In the genomic region with DNA sequence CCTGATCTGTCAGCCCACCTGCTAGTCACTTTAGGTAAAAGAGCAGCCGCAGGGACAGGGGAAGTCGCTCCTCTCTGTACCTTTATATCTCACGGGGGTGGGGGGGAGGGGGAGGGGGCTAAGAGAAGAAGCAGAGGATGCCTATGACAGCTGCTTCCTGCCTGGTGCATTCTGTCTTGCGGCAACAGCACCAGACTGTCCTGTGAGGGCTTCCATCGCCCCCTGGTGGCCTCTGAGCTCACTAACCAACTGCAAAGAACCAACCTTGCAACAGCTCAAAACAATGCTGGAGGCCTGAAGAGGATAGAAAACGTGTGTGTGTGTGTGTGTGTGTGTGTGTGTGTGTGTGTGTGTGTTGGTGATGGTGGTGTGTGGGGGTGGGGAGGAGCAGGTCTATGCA, we compare ENCODE assay signal across 7 mouse cellular contexts. TPM values are rescaled to one million over a fixed set of nuclear protein-coding genes. Genes with fewer than 3 reads are reported as not detected.
A peak's percentile ranks its signal among the peaks of the same experiment; 100 is the strongest.
DNase-seq lines count a peak whose midpoint lies in the region; ATAC-seq and TF ChIP-seq lines count a peak whose summit lies in the region.

No protein-coding gene starts in this region.

- no peak for TF ChIP-seq POLR2A in small intestine, adult 2 months (IDR thresholded peaks at IDR 0.05; ENCODE audit: low read depth, low read length)

- no peak overlapping the region for H3K9ac ChIP-seq in intestine, embryonic 16.5 days (ENCODE audit: low read depth, low read length)
- no peak overlapping the region for H3K9ac ChIP-seq in midbrain, embryonic 14.5 days (replicated peaks; ENCODE audit: low read length)

- intact Hi-C loops in left cerebral cortex, postnatal 4 days (cut with DNase I), result no loop called here

- 7% methylated on average over 6 of the region's 6 CpGs for WGBS in intestine, embryonic 16.5 days
- 19% methylated on average over 6 of the region's 6 CpGs for WGBS in midbrain, embryonic 14.5 days
- 12% methylated on average over 6 of the region's 6 CpGs for WGBS in small intestine, adult 2 months

- peak; percentile 51 for TF ChIP-seq CTCF in small intestine, adult 2 months (IDR thresholded peaks at IDR 0.05; ENCODE audit: extremely low read depth, insufficient read length, insufficient replicate concordance, low read depth, low read length)

- no peak overlapping the region for H3K4me3 ChIP-seq in intestine, embryonic 16.5 days (ENCODE audit: low read length)
- no peak overlapping the region for H3K4me3 ChIP-seq in midbrain, embryonic 14.5 days (replicated peaks; ENCODE audit: low read depth, low read length)
- no peak overlapping the region for H3K4me3 ChIP-seq in small intestine, adult 2 months (ENCODE audit: low read depth, low read length)

- H3K4me1 ChIP-seq in intestine, embryonic 16.5 days (ENCODE audit: control insufficient read depth, insufficient read depth, low read length), result no peaks in the 10 kb centered on the region
- no peaks in the 10 kb centered on the region for H3K4me1 ChIP-seq in midbrain, embryonic 14.5 days (ENCODE audit: control insufficient read depth, insufficient read depth, low read length)
- no peaks in the 10 kb centered on the region for H3K4me1 ChIP-seq in small intestine, adult 2 months (ENCODE audit: control insufficient read depth, insufficient read depth, insufficient read length, low read length)

- H3K27me3 ChIP-seq in intestine, embryonic 16.5 days (replicated peaks; ENCODE audit: control insufficient read depth, insufficient read depth, low read length), result no peaks in the 10 kb centered on the region
- no peaks in the 10 kb centered on the region for H3K27me3 ChIP-seq in midbrain, embryonic 14.5 days (ENCODE audit: control insufficient read depth, insufficient read depth, low read length)
- H3K27me3 ChIP-seq in small intestine, adult 2 months (ENCODE audit: control insufficient read depth, insufficient read depth, low read length), result no peaks in the 10 kb centered on the region

- H3K4me2 ChIP-seq in intestine, embryonic 16.5 days (ENCODE audit: low read depth, low read length), result no peak overlapping the region
- H3K4me2 ChIP-seq in midbrain, embryonic 14.5 days (ENCODE audit: low read length), result no peak overlapping the region

- ATAC-seq in common myeloid progenitor, adult 5-6 weeks (replicated peaks; ENCODE audit: low read depth, poor library complexity, severe bottlenecking), result peak; percentile 82
- peak; percentile 87 for ATAC-seq in intestine, embryonic 16.5 days
- ATAC-seq in midbrain, embryonic 14.5 days (ENCODE audit: low FRiP score, low TSS enrichment), result peak; percentile 69

- peak; percentile 71 to 85 for DNase-seq in adrenal gland, adult (ENCODE audit: inconsistent age in 2 of 2, low spot score in 1 of 2)
- peak; percentile 78 for DNase-seq in gastrocnemius, postnatal 10 days
- peak; percentile 84 for DNase-seq in left cerebral cortex, postnatal 4 days
- DNase-seq in midbrain, embryonic 14.5 days, result peak; percentile 89

- no peaks in the 10 kb centered on the region for H3K36me3 ChIP-seq in intestine, embryonic 16.5 days (ENCODE audit: control insufficient read depth, insufficient read depth, low read length)
- peaks cover 87% of the 10 kb centered on the region for H3K36me3 ChIP-seq in midbrain, embryonic 14.5 days (ENCODE audit: control insufficient read depth, insufficient read depth, low read length)
- no peaks in the 10 kb centered on the region for H3K36me3 ChIP-seq in small intestine, adult 2 months (ENCODE audit: control insufficient read depth, insufficient read depth, low read length)

- no peaks in the 10 kb centered on the region for H3K9me3 ChIP-seq in intestine, embryonic 16.5 days (ENCODE audit: control insufficient read depth, low read length)
- no peaks in the 10 kb centered on the region for H3K9me3 ChIP-seq in midbrain, embryonic 14.5 days (ENCODE audit: control insufficient read depth, low read length)

- no peak overlapping the region for H3K27ac ChIP-seq in intestine, embryonic 16.5 days (ENCODE audit: low read length)
- H3K27ac ChIP-seq in midbrain, embryonic 14.5 days (replicated peaks; ENCODE audit: low read depth, low read length), result 0 out of 2 replicates have a peak overlapping the region, but pooled peaks have one; percentile 37
- no peak overlapping the region for H3K27ac ChIP-seq in small intestine, adult 2 months (ENCODE audit: insufficient read depth, low read depth, low read length)

RNA-seq across cellular contexts. Expression of a gene that starts 37.4 kb away (rescaled TPM):
- total RNA-seq in common myeloid progenitor, adult 5-6 weeks (2017), result 52.5 and 69.0 TPM in 2 replicates
- 1 to 10 TPM in 1 of 2 experiments, under 1 TPM in 1; 0.87 to 4.3 TPM for total RNA-seq in gastrocnemius, postnatal 10 days (2021)
- polyA plus RNA-seq in intestine, embryonic 16.5 days (2015; fragmentation: Nextera tagmentation; extraction: Ambion mirVana), result 5.2 and 5.7 TPM in 2 replicates
- total RNA-seq in left cerebral cortex, postnatal 4 days (2021), result 100 to 1,000 TPM; 212 to 214 TPM
- polyA plus RNA-seq in midbrain, embryonic 14.5 days (2014; fragmentation: Nextera tagmentation; extraction: Ambion mirVana), result 96.1 and 112 TPM in 2 replicates
- 3.3 and 3.8 TPM in 2 replicates for polyA plus RNA-seq in small intestine, adult 2 months (2012; rRNA removed)

RNA-seq across cellular contexts. Expression of a gene that starts 40.0 kb away (rescaled TPM):
- 0.23 TPM in 1 of 2 replicates, not detected in the other for total RNA-seq in common myeloid progenitor, adult 5-6 weeks (2017)
- not detected for total RNA-seq in gastrocnemius, postnatal 10 days (2021)
- polyA plus RNA-seq in intestine, embryonic 16.5 days (2015; fragmentation: Nextera tagmentation; extraction: Ambion mirVana), result 0.09 and 0.15 TPM in 2 replicates
- total RNA-seq in left cerebral cortex, postnatal 4 days (2021), result 1 to 10 TPM; 5.6 to 9.8 TPM
- polyA plus RNA-seq in midbrain, embryonic 14.5 days (2014; fragmentation: Nextera tagmentation; extraction: Ambion mirVana), result 7.9 and 8.7 TPM in 2 replicates
- polyA plus RNA-seq in small intestine, adult 2 months (2012; rRNA removed), result not detected in 2 replicates

Comparison
In these comparisons a context has a peak if more than half of its experiments do, and no peak if none do; other contexts are left out.
1. RNA of a gene that starts 37.4 kb away (total RNA-seq): 212 to 214 TPM in left cerebral cortex, postnatal 4 days and 52.5 to 69.0 TPM in common myeloid progenitor, adult 5-6 weeks; 0.87 to 4.3 TPM in gastrocnemius, postnatal 10 days; every median in the first group is over 10 times any median in the second.
2. Peak in every context shown above with its lines, with median percentiles within 50 percentile points of each other: DNase-seq and ATAC-seq.